20 mouse cellular contexts compared by ENCODE assay signal in genomic region chr12:72771153-72771552, GRCm38 (mm10). TPM values are rescaled to one million over a fixed set of nuclear protein-coding genes. Genes with fewer than 3 reads are reported as not detected.
A peak's percentile ranks its signal among the peaks of the same experiment; 100 is the strongest.
DNase-seq lines count a peak whose midpoint lies in the region; ATAC-seq and TF ChIP-seq lines count a peak whose summit lies in the region.
"Had no signal": no experiment of that assay in that cellular context is flagged by ENCODE, and none has a peak within 500 bp of the region (broad histone marks: within the 10 kb centered on the region; RNA-seq: fewer than 3 reads in every experiment).

No protein-coding gene starts in this region.

- intact Hi-C loops in left cerebral cortex, adult 2 months (cut with DNase I) = no loop called here

- no peak overlapping the region for H3K4me3 ChIP-seq in heart, embryonic 11.5 days (ENCODE audit: low read depth, low read length)
- no peak overlapping the region for H3K4me3 ChIP-seq in left cerebral cortex, adult 2 months
- no peak overlapping the region for H3K4me3 ChIP-seq in spleen, adult 2 months (ENCODE audit: extremely low read depth, insufficient read depth, insufficient read length)
- H3K4me3 ChIP-seq: embryonic facial prominence, embryonic 10.5 days; forebrain, embryonic 13.5 days; heart, embryonic 15.5 days; hindbrain, embryonic 10.5 days; limb, embryonic 15.5 days; lung, embryonic 15.5 days had no signal

- H3K9ac ChIP-seq in heart, embryonic 11.5 days (ENCODE audit: low read depth, low read length) = no peak overlapping the region
- H3K9ac ChIP-seq: forebrain, embryonic 13.5 days; heart, embryonic 15.5 days; limb, embryonic 15.5 days; lung, embryonic 15.5 days had no signal

- H3K27me3 ChIP-seq in heart, embryonic 11.5 days (ENCODE audit: control insufficient read depth, insufficient read depth, low read length) = no peaks in the 10 kb centered on the region
- no peaks in the 10 kb centered on the region for H3K27me3 ChIP-seq in spleen, adult 2 months (ENCODE audit: control insufficient read depth, insufficient read depth, low read length)
- H3K27me3 ChIP-seq: CH12.LX; forebrain, embryonic 13.5 days; heart, embryonic 15.5 days; limb, embryonic 15.5 days; lung, embryonic 15.5 days had no signal

- ATAC-seq in heart, embryonic 11.5 days (replicated peaks; ENCODE audit: insufficient number of reproducible peaks, low FRiP score, low TSS enrichment) = no peak
- no peak for ATAC-seq in megakaryocyte-erythroid progenitor cell, adult 5-6 weeks (replicated peaks; ENCODE audit: low FRiP score, low TSS enrichment, poor library complexity, severe bottlenecking)
- ATAC-seq: forebrain, embryonic 13.5 days; intestine, embryonic 16.5 days had no signal

- TF ChIP-seq POLR2A in spleen, adult 2 months (IDR thresholded peaks at IDR 0.05; ENCODE audit: low read depth, low read length) = no peak

- no peaks in the 10 kb centered on the region for H3K9me3 ChIP-seq in heart, embryonic 11.5 days (replicated peaks; ENCODE audit: control insufficient read depth, low read length)
- H3K9me3 ChIP-seq: embryonic facial prominence, embryonic 10.5 days; forebrain, embryonic 13.5 days; heart, embryonic 15.5 days; hindbrain, embryonic 10.5 days; limb, embryonic 15.5 days; lung, embryonic 15.5 days had no signal

- TF ChIP-seq CTCF in left cerebral cortex, adult 2 months (IDR thresholded peaks at IDR 0.05) = peak; percentile 30
- TF ChIP-seq CTCF in spleen, adult 2 months (IDR thresholded peaks at IDR 0.05; ENCODE audit: extremely low read depth, insufficient read depth, insufficient read length, insufficient replicate concordance) = 0 out of 2 replicates have a peak, but pooled peaks have one; percentile 2

- 95% methylated on average over 2 of the region's 2 CpGs for WGBS in heart, embryonic 11.5 days (ENCODE audit: insufficient replicate concordance)
- 96% methylated on average over 2 of the region's 2 CpGs for WGBS in spleen, adult 2 months

- peak; percentile 45 for DNase-seq in heart, adult 11 months
- DNase-seq in left cerebral cortex, adult 2 months (ENCODE audit: extremely low spot score in 1 of 2, low spot score in 2 of 2) = no peak
- DNase-seq in left cerebral cortex, adult 8-10 months (ENCODE audit: low spot score in 2 of 2) = no peak
- no peak for DNase-seq in spleen, adult 2 months (ENCODE audit: low read depth in 1 of 2, low spot score in 2 of 2)
- no peak for DNase-seq in spleen, postnatal 10 days (ENCODE audit: low spot score in 2 of 2)
- DNase-seq in ovary, adult 18-20 months (ENCODE audit: low spot score) = no peak
- DNase-seq: cerebellum, adult 11 months; cerebellum, postnatal 36 days; kidney, postnatal 10 days; thymus, postnatal 4 days had no signal

- H3K36me3 ChIP-seq in heart, embryonic 11.5 days (ENCODE audit: control insufficient read depth, insufficient read depth, low read length) = no peaks in the 10 kb centered on the region
- no peaks in the 10 kb centered on the region for H3K36me3 ChIP-seq in spleen, adult 2 months (ENCODE audit: control insufficient read depth, insufficient read depth, low read length)

- no peak overlapping the region for H3K4me2 ChIP-seq in heart, embryonic 11.5 days
- H3K4me2 ChIP-seq: forebrain, embryonic 13.5 days; heart, embryonic 15.5 days; limb, embryonic 15.5 days; lung, embryonic 15.5 days had no signal

- no peak overlapping the region for H3K27ac ChIP-seq in heart, embryonic 11.5 days (ENCODE audit: low read depth, low read length)
- no peak overlapping the region for H3K27ac ChIP-seq in left cerebral cortex, adult 2 months
- no peak overlapping the region for H3K27ac ChIP-seq in spleen, adult 2 months (ENCODE audit: insufficient read depth, low read length)
- H3K27ac ChIP-seq: embryonic facial prominence, embryonic 10.5 days; forebrain, embryonic 13.5 days; heart, embryonic 15.5 days; hindbrain, embryonic 10.5 days; limb, embryonic 15.5 days; lung, embryonic 15.5 days had no signal

- peaks cover 8% of the 10 kb centered on the region; the same call in 1 of the 2 replicates for H3K4me1 ChIP-seq in heart, embryonic 11.5 days (ENCODE audit: control insufficient read depth, insufficient read depth, low read length)
- H3K4me1 ChIP-seq in spleen, adult 2 months (ENCODE audit: control insufficient read depth, insufficient read depth, insufficient read length) = peaks cover 5% of the 10 kb centered on the region; the same call in 1 of the 2 replicates
- H3K4me1 ChIP-seq: hindbrain, embryonic 10.5 days; limb, embryonic 15.5 days; lung, embryonic 15.5 days had no signal

RNA-seq across cellular contexts. Expression of gene Ppm1a, which starts 13.9 kb away (rescaled TPM):
- polyA plus RNA-seq in heart, embryonic 11.5 days (2014; fragmentation: Nextera tagmentation; extraction: Ambion mirVana) = 47.7 and 51.2 TPM in 2 replicates
- 100 to 1,000 TPM; 314 to 334 TPM for total RNA-seq in left cerebral cortex, adult 2 months (2021)
- total RNA-seq in left cerebral cortex, adult 8-10 months (2022) = 100 to 1,000 TPM; 302 to 338 (median 333) TPM
- polyA plus RNA-seq in spleen, adult 2 months (2012; rRNA removed) = 12.5 and 15.2 TPM in 2 replicates
- 69.9 and 88.3 TPM in 2 replicates for total RNA-seq in megakaryocyte-erythroid progenitor cell, adult 5-6 weeks (2014; fragmentation: Nextera tagmentation)
- 137 and 152 TPM in 2 replicates for total RNA-seq in megakaryocyte-erythroid progenitor cell, adult 5-6 weeks (2017)
